Mouse (Mus musculus): ENCODE data around the gene Tnnt1. TPM values are rescaled to one million over a fixed set of nuclear protein-coding genes. Genes with fewer than 3 reads are reported as not detected.

Gene Tnnt1
- polyA plus RNA-seq, 1 experiment from 2014 or later = 23.0 TPM

DNA sequence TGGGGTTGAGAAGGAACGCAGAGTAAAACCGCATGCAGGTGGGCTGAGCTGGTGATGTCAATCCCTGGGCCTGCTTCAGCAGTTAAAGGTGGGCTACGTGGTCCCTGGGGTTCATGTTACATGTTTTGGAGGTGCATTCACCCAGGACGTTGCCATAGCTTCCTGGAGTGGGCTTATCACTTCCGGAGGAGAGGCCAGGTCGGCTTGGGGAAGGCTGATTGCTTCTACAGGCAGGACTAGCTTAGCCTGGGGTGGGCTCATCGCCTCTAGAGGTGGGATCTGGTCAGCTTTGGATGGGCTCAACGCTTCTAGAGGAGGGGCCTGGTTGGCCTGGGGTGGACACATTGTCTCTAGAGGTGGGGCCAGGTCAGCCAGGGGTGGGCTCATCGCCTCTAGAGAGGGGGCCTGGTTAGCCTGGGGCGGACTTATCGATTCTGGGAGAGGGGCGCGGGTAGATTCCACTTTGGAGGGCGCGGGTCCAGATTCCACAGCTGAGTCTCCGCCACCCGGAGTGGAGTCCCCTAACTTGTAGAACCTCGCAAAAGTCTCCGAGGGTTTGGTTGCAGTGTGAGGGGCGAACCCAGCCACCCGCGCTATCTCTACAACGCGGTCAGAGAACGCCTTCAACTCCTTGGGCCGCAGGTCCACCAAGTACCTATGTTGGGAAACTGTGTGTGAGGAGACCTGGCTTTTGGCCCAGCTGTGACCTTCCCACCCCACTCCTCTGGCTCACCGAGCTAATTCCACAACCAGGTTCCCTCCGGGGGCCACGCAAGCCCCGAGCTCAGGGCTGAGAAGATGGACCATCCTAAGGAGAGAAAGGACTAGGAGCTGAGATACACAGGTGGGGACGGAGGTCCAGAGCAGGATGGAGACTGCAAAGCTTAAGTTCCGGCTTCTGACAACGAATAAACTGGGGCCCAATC lies 7.3 kb upstream of the Tnnt1 start:
- no peaks in the 10 kb centered on the region for H3K36me3 ChIP-seq (ENCODE audit: control insufficient read depth, insufficient read depth, low read length)
- ATAC-seq = no peak
- peaks cover 3% of the 10 kb centered on the region; the same call in 1 of the 2 replicates for H3K27me3 ChIP-seq (replicated peaks; ENCODE audit: control insufficient read depth, insufficient read depth, low read length)
- no peak overlapping the region for H3K4me2 ChIP-seq (ENCODE audit: low read depth, low read length)
- no peak overlapping the region for H3K9ac ChIP-seq (ENCODE audit: low read depth, low read length)
- H3K9me3 ChIP-seq (ENCODE audit: control insufficient read depth, low read length) = no peaks in the 10 kb centered on the region
- no peak overlapping the region for H3K27ac ChIP-seq (ENCODE audit: low read length)
- WGBS = 89% methylated on average over 33 of the region's 33 CpGs
- H3K4me3 ChIP-seq (ENCODE audit: low read length) = no peak overlapping the region
- peaks cover 6% of the 10 kb centered on the region; the same call in 1 of the 2 replicates for H3K4me1 ChIP-seq (ENCODE audit: control insufficient read depth, insufficient read depth, low read length)

DNA sequence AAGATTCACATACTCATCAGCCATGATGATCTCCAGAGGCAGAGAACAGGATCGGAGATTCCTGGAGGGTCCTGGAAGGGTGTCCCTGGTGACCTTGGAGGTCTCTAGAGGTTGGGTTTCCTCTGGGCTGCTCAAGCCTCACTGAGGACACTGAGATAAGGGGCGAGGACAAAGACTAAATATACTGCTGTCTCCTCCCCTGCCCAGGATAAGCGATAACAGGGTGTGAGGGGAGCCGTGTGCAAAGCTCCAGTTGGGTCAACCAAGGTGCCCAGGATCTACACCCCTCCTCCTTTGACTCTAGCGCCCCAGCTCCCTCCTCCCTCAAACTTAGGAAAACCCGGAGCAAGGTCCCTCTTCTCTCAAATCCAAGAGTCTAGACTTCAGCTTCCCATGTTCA lies 6.1 kb upstream of the Tnnt1 start:
- no peak overlapping the region for H3K27ac ChIP-seq (ENCODE audit: low read length)
- H3K4me1 ChIP-seq (ENCODE audit: control insufficient read depth, insufficient read depth, low read length) = peaks cover 6% of the 10 kb centered on the region; the same call in 1 of the 2 replicates
- no peak overlapping the region for H3K4me2 ChIP-seq (ENCODE audit: low read depth, low read length)
- H3K36me3 ChIP-seq (ENCODE audit: control insufficient read depth, insufficient read depth, low read length) = no peaks in the 10 kb centered on the region
- no peak overlapping the region for H3K4me3 ChIP-seq (ENCODE audit: low read length)
- no peaks in the 10 kb centered on the region for H3K9me3 ChIP-seq (ENCODE audit: control insufficient read depth, low read length)
- H3K27me3 ChIP-seq (replicated peaks; ENCODE audit: control insufficient read depth, insufficient read depth, low read length) = peaks cover 3% of the 10 kb centered on the region; the same call in 1 of the 2 replicates
- 75% methylated on average over 6 of the region's 6 CpGs for WGBS
- H3K9ac ChIP-seq (ENCODE audit: low read depth, low read length) = no peak overlapping the region
- no peak for ATAC-seq

DNA sequence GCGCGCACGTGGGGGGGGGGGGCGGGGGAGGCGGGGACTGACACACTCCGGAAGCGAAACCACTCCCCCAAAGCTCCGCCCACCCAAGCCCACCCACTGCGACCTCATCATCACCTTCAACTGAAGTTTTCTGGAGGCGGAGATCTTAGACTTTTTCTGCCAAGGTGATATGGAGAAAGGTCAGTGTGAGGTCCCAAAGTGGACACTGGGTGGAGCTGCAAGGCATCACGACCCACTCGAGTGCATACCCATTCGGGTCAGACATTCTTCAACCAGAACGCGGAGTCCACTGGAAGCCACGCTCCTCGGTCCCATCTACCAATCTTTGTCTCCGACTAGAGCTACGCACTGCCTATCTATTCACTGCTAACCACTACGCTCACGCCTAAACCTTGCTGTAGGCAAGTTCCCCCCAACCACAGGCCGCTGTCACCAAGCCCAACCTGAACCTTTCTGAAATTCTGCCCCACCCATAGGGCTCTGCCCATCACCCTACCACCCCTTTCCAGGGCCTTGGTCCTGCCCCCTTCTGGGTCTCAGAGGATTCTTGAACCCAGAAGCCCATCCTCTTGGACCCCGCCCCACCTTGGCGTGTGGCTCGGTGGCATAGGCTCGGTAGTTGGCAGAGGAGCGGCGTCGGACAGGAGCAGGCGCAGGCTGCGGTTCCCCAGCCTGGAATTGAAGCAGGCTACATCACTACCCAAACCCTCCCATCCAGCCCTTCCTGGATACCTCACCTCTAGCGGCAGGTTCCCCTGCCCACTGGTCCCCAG lies 5.2 kb upstream of the Tnnt1 start:
- Histone ChIP-seq H3K27ac (ENCODE audit: low read length) (no peak overlapping the region), H3K9me3 (ENCODE audit: control insufficient read depth, low read length) (no peaks in the 10 kb centered on the region), H3K36me3 (ENCODE audit: control insufficient read depth, insufficient read depth, low read length) (no peaks in the 10 kb centered on the region), H3K9ac (ENCODE audit: low read depth, low read length) (peak overlapping the region; percentile 17; the same call in 1 of the 2 replicates), H3K27me3 (replicated peaks; ENCODE audit: control insufficient read depth, insufficient read depth, low read length) (peaks cover 3% of the 10 kb centered on the region; the same call in 1 of the 2 replicates), H3K4me2 (ENCODE audit: low read depth, low read length) (peak overlapping the region; percentile 50), H3K4me3 (ENCODE audit: low read length) (peak overlapping the region; percentile 34), H3K4me1 (ENCODE audit: control insufficient read depth, insufficient read depth, low read length) (peaks cover 6% of the 10 kb centered on the region; the same call in 1 of the 2 replicates)
- no peak for ATAC-seq
- WGBS = 32% methylated on average over 31 of the region's 32 CpGs

DNA sequence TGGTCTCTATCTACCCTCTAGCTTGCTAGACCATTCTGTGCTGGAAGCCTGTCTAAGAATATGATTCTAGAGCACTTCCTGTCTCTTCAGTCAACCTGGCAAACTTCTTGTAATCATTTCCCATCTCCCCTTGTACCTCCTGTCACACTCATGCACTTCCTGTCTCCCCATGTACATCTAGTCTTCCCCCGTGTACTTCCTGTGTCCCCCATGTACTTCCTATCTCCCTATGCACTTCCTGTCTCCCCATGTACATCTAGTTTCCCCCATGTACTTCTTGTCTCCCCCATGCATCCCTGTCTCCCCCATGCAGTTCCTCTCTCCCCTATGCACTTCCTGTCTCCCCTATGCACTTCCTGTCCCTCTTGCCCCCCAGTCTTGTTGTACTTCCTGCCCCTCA lies 2.3 kb upstream of the Tnnt1 start:
- Histone ChIP-seq H3K9me3 (ENCODE audit: control insufficient read depth, low read length) (no peaks in the 10 kb centered on the region), H3K9ac (ENCODE audit: low read depth, low read length) (no peak overlapping the region), H3K36me3 (ENCODE audit: control insufficient read depth, insufficient read depth, low read length) (no peaks in the 10 kb centered on the region), H3K4me1 (ENCODE audit: control insufficient read depth, insufficient read depth, low read length) (peaks cover 9% of the 10 kb centered on the region), H3K4me3 (ENCODE audit: low read length) (no peak overlapping the region), H3K27me3 (replicated peaks; ENCODE audit: control insufficient read depth, insufficient read depth, low read length) (peaks cover 3% of the 10 kb centered on the region; the same call in 1 of the 2 replicates), H3K27ac (ENCODE audit: low read length) (no peak overlapping the region), H3K4me2 (ENCODE audit: low read depth, low read length) (no peak overlapping the region)
- WGBS = 64% methylated on average over 1 of the region's 1 CpGs
- no peak for ATAC-seq

DNA sequence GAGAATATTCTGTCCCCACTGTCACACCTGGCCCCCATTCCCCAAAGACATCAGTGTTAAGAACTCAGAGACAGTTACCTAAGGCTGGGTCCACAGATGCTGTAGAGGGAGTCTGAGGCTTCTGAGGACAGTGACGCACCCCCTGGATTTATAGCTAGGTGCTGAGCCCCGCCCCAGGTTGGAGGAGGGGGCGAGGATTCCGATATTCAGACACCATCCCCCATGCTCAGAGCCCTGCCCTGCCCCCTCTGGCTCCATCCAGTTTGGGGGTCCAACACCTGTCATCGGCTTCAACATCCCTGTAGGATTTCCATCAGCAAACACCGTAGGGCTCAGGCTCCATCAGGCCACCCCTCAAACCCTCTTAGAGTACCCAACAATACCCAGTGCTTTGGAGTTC lies 329 bp downstream of the Tnnt1 start:
- WGBS = 55% methylated on average over 6 of the region's 6 CpGs
- peaks cover 4% of the 10 kb centered on the region; the same call in 1 of the 2 replicates for H3K4me1 ChIP-seq (ENCODE audit: control insufficient read depth, insufficient read depth, low read length)

DNA sequence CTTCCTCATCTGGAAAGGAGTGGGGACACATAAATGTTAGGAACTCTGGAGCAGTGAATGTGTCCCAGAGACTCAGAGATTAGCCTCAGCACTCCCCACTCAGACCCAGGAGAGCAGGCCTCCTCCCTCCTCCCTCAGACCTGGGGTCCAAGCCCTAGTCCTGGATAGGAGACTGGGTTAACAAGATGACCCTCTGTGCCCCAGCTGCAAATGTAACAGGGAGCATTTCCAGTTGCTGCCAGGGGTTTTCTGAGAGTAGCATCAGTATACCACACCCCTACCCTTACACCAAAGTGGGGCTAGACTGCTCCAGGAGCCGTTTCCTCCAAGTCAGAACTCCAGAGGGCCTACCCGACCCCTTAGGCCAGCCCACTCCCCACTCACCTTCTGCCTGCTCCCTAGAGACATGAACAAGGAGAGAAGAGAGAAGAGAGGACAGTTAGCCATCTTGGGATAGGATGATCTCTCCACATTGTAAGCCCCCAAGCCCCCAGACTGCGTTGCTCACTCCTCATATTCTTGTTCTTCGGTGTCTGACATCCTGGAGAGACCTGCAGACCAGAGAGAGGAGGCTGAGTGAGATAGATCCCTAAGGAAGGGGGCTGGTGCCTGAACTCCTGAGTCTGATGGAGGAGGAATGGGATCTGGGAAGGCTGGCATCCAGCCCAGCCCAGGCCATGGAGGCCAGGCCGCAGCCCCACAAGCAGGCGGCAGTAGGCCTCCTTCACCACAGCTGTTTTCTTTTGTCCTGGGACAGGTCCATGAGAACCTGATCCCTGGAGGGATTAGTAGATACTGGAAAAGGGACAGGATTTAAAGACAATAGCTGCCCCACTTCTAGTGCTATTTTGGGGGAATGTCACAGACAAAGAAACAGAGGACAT lies 2.1 kb downstream of the Tnnt1 start:
- peaks cover 7% of the 10 kb centered on the region; the same call in 1 of the 2 replicates for H3K4me1 ChIP-seq (ENCODE audit: control insufficient read depth, insufficient read depth, low read length)
- peak; percentile 4; the same call in 1 of the 2 replicates for ATAC-seq
- WGBS = 45% methylated on average over 6 of the region's 6 CpGs
- H3K27ac ChIP-seq (ENCODE audit: low read length) = peak overlapping the region; percentile 61; the same call in 1 of the 2 replicates
- no peak overlapping the region for H3K4me3 ChIP-seq (ENCODE audit: low read length)
- no peaks in the 10 kb centered on the region for H3K36me3 ChIP-seq (ENCODE audit: control insufficient read depth, insufficient read depth, low read length)
- 0 out of 2 replicates have a peak overlapping the region, but pooled peaks have one; percentile 2 for H3K9ac ChIP-seq (ENCODE audit: low read depth, low read length)
- H3K9me3 ChIP-seq (ENCODE audit: control insufficient read depth, low read length) = no peaks in the 10 kb centered on the region
- no peaks in the 10 kb centered on the region for H3K27me3 ChIP-seq (replicated peaks; ENCODE audit: control insufficient read depth, insufficient read depth, low read length)
- no peak overlapping the region for H3K4me2 ChIP-seq (ENCODE audit: low read depth, low read length)

More for the DNA sequence above, 329 bp downstream of the Tnnt1 start:
- Histone ChIP-seq H3K4me3 (ENCODE audit: low read length) (no peak overlapping the region), H3K27me3 (replicated peaks; ENCODE audit: control insufficient read depth, insufficient read depth, low read length) (peaks cover 3% of the 10 kb centered on the region; the same call in 1 of the 2 replicates), H3K9me3 (ENCODE audit: control insufficient read depth, low read length) (no peaks in the 10 kb centered on the region), H3K27ac (ENCODE audit: low read length) (no peak overlapping the region), H3K36me3 (ENCODE audit: control insufficient read depth, insufficient read depth, low read length) (no peaks in the 10 kb centered on the region), H3K9ac (ENCODE audit: low read depth, low read length) (no peak overlapping the region), H3K4me2 (ENCODE audit: low read depth, low read length) (no peak overlapping the region)
- no peak for ATAC-seq

DNA sequence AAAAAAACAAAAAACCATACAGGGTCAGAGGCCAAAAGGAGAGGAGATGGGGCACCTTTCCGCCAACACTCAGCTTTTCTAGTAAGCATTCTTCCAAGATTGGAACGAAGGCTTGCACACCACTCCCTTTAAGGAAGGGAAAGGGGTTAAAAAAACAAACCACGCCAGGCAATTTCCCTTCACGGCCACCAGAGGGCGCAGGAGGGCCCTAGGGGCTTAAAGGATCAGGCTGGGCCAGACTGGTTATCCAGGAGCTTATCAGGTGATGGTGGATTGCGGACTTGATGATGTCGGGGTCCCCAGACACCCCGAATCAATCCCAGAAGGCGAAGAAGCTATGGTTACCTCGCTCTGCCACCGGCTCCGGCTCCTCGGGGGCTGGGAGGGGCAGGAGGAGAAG lies 2.9 kb downstream of the Tnnt1 start:
- H3K36me3 ChIP-seq (ENCODE audit: control insufficient read depth, insufficient read depth, low read length) = no peaks in the 10 kb centered on the region
- WGBS = 27% methylated on average over 13 of the region's 13 CpGs
- 0 out of 2 replicates have a peak overlapping the region, but pooled peaks have one; percentile 2 for H3K9ac ChIP-seq (ENCODE audit: low read depth, low read length)
- H3K27ac ChIP-seq (ENCODE audit: low read length) = no peak overlapping the region
- no peaks in the 10 kb centered on the region for H3K27me3 ChIP-seq (replicated peaks; ENCODE audit: control insufficient read depth, insufficient read depth, low read length)
- peaks cover 7% of the 10 kb centered on the region; the same call in 1 of the 2 replicates for H3K4me1 ChIP-seq (ENCODE audit: control insufficient read depth, insufficient read depth, low read length)
- no peak for ATAC-seq
- H3K4me3 ChIP-seq (ENCODE audit: low read length) = no peak overlapping the region
- H3K4me2 ChIP-seq (ENCODE audit: low read depth, low read length) = no peak overlapping the region
- no peaks in the 10 kb centered on the region for H3K9me3 ChIP-seq (ENCODE audit: control insufficient read depth, low read length)

DNA sequence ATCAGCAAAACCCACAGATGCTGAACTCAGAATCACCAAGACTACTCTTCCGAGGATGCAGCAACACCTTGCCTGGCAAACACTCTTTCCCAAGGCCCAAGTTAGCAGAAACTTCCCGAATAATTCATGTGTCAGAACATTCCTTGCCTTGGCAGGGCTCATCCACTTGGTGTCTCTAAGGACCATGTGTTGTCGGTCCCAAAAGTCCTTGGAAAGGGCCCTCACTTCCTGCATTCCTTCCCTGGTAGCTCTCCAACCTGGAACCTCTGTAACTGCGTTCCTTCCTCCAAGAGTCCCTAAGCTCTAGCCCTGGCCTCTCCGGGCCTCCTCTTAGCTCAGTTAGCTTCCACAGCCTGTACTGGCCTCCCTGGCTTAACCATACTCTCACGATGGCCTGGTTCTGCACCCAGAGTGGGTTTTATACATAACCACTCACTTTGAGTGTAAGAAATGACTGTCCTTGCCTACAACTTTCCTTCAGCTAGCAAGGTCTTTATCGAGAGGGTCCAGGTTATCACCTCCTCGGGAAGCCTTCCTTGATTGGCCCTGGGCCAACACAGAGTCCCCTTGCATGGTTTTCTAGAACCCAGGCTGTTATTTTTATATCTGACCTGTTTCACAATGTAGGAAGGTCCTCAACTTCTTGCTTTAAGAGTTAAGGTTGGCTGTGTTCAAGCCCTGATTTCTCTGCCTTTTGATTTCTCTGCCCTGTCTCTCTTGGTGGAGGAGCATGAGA lies 4.5 kb downstream of the Tnnt1 start:
- Histone ChIP-seq H3K4me1 (ENCODE audit: control insufficient read depth, insufficient read depth, low read length) (peaks cover 7% of the 10 kb centered on the region; the same call in 1 of the 2 replicates), H3K36me3 (ENCODE audit: control insufficient read depth, insufficient read depth, low read length) (no peaks in the 10 kb centered on the region), H3K27me3 (replicated peaks; ENCODE audit: control insufficient read depth, insufficient read depth, low read length) (no peaks in the 10 kb centered on the region), H3K4me3 (ENCODE audit: low read length) (no peak overlapping the region), H3K27ac (ENCODE audit: low read length) (no peak overlapping the region), H3K4me2 (ENCODE audit: low read depth, low read length) (no peak overlapping the region), H3K9me3 (ENCODE audit: control insufficient read depth, low read length) (no peaks in the 10 kb centered on the region), H3K9ac (ENCODE audit: low read depth, low read length) (peak overlapping the region; percentile 19; the same call in 1 of the 2 replicates)
- WGBS = 72% methylated on average over 8 of the region's 8 CpGs
- no peak for ATAC-seq

Data from intestine, embryonic 16.5 days (tissue).